Mouse (Mus musculus): ENCODE measurements around the gene Fras1.

DNA sequence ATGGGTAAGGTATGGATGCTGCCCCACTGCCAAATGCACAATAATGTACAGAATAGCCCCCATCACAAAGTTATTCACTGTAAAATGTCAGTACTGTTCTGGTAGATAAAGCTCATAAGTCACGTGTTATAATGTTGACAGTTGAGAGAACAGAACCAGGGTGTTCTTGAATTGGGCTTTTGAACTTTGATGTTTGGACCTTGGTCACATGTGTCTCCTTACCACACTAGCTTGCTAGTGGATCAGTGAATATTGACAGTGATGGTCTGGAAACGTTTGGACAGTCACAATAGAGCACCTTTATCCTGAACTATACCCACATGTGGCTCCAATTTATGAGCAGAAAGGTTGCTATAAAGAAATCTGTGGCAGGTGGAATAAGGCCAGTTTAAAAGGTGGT, 124.3 kb downstream of the Fras1 start:
- TF ChIP-seq GATA1 (IDR thresholded peaks at IDR 0.05; ENCODE audit: borderline replicate concordance, low read length) (no peak), CTCF (IDR thresholded peaks at IDR 0.05; ENCODE audit: low read depth, low read length) (no peak), POLR2AphosphoS5 (IDR thresholded peaks at IDR 0.05; ENCODE audit: insufficient replicate concordance, low read depth, low read length) (no peak), TAL1 (conservative IDR thresholded peaks at IDR 0.05; ENCODE audit: low read depth, low read length) (no peak)

Measured in G1E (cell line).